Mouse (Mus musculus): Measurements from ENCODE around the gene Itgb7.
A peak's percentile ranks its signal among the peaks of the same experiment; 100 is the strongest.

The Itgb7 gene

DNA sequence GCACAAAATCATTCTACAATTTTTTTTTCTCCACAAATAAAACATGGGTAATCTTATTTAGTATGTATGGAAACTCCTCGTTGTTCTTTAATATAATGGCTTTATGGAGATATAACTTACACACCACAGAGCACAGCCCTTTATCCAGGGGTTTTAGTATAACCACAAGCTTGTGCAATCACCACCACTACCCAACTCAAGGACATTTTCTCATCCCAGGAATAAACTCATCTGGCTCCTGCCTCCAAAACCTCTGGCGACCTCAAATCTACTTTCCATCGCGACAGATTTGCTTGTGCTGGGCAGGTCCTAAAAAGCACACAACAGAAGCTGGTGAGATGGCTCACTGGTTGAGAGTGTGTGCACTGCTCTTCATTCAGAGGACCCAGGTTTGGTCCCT lies 38.1 kb downstream of the Itgb7 start:
- DNase-seq (ENCODE audit: low spot score in 2 of 2): no peak

DNA sequence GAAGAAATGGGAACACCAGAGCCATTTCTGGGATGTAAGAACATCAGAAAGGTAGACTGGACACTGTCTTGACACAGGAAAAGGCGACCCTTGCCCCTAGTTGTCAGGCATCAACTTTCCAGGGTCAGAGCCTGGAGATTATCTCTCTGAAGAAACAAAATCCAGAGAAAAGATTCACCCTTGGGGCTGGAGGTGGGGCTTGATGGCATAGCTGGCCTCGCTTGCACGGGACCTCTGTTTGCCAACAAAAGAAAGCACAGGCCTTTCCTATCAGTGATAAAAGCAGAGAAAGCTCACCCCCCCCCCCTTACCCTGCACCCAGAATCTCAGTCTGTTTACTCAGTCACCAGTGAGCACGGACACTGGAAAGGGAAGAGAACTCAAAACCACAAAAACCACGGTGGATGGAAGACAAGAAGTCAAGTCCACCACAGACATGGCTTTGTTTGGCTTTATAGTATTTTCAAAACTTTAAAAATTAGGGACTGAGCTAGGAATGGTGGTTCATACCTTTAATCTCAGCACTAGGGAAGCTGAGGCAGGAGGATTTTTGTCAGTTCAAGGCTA lies 38.8 kb downstream of the Itgb7 start:
- no peak for DNase-seq (ENCODE audit: low spot score in 2 of 2)

DNA sequence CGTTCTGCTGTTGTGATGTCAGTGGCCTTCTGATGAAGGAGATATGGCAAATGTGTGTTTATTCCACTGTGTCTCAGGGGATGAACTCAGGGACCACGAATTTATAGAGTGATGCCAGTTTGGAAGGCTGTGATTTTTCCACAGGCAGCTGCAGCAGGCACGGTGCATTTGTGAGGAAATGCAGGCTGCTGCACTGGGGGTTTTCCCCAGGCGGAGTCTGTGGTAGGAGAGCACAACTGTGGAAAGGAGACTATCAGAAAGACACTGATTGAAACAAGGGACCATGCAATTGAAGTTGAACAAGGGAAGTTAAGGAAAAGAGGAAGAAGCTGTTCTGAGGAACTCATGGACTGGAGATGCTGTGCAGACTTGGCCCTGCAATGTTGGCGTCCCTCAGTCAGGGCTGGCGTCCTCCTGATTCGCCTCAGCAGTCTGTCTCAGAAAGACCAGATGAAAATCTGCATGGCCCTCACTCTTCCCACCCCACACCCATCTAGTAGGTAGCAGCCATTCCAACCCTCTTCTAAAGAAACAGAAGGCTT lies 39.4 kb downstream of the Itgb7 start:
- no peak for DNase-seq (ENCODE audit: low spot score in 2 of 2)

DNA sequence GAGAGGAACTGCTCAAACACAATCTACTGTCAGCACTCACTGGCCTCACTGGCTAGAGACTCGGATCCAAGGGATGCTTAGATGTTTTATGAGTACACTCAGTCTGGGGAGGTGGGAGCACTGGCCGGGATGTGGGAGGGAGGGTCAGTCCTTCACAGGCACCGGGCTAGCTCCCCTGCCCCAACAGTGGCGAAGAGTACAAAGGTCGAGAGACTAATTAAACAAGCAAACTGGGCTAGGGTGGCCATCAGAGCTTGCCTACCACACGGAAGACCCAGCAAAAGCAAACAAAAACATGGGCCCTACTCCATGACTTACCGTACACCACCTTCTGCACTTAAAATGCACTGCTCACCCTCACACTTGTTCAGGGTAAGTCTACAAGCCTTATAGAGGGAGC lies 40.0 kb downstream of the Itgb7 start:
- DNase-seq (ENCODE audit: low spot score in 2 of 2): no peak

DNA sequence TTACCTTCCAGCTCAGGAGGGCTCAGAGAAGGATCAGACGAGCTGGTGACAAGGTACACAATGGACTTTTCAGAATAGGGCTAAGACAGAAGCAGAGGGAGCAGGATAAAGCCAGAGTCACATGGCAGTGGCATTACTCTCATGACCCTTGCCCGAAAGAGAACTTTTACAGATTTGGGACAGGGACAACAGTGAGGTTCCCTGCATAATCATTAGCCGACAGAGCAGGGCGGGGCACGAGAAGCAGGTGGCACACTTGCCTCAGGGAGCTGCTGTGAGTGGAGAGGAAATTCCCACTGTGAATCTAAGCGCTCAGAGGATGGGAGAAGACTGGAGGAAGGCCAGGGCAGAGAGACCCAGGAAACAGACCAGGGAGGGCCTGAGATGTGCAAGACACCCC lies 42.9 kb downstream of the Itgb7 start:
- no peak for DNase-seq (ENCODE audit: low spot score in 2 of 2)

DNA sequence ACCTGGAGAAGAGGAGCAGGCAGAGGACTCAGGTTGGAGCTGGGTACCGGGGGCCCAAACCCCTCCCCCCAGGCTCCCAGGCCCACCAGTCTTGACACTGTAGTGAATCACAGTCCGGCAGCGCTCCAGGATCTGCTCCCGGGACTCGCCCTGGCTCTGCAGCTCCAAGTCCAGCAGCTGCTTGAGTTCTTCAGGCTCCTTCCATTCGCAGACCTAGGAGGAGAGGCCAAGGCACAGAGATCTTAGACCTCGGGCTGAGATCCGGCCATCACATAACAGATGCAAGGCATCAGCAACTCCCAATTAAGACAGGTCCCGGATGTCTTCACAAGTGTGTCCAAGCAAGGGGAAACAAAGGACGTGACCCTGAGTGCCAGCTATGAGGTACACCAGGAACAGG lies 43.6 kb downstream of the Itgb7 start:
- peak in 1 of 2 experiments; percentile 37 for DNase-seq (ENCODE audit: low spot score in 2 of 2)

DNA sequence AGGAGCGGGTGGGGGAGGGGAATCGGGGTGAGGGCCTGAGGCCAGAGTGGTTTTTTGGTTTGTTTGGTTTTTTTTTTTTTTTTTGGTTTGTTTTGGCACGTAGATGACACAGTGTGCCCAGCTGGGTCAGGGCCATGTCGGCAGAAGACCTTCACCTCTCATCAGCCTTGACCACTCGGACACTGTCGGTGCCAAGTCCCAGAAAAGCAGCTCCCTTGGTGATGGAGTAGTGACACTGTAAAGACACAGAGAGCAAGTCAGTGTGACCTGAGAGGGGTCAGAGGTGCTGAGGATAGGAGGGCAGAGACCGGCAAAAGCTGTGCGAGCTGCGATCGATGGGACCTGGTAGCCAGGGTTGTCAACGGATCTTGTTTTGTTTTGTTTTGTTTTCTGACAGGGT lies 45.5 kb downstream of the Itgb7 start:
- DNase-seq (ENCODE audit: low spot score in 2 of 2): no peak

DNA sequence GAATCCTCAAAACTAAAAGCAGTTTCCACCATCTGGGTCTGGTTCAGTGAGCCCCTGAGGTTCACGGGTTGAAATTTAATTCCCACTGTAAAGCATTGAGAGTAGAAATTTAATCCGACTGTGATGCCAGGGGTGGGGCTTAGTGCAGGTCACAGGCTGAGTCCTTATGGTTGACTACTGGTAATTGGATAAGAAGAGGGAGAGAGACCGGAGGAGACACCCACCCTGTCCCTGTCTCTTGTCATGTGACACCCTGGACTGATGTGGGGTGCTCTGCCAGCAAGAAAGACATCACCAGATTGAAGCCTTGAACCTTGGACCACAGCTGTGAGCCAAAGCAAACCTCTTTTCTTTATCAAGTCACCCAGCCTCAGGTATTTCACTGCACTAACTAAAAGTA lies 48.7 kb downstream of the Itgb7 start:
- DNase-seq (ENCODE audit: low spot score in 2 of 2): no peak

DNA sequence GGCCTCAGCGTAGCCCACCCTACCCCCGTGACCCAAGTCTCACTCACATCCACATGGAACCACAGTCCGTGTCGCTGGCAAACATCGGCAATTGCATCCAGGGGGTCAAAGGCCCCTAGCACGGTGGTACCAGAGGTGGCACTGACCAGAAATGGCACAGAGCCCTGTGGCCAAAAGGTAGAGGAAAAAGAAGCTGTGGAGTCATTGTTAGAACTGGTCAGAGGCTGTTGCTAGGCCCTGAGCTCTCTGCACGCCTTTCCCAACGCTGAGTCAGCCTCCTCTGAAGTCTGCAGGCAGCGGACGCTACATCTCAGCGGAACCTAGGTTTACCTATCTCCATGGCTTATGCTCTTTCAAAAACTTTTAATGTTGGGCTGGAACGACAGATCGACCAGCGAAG lies 51.8 kb downstream of the Itgb7 start:
- DNase-seq (ENCODE audit: low spot score in 2 of 2): no peak

DNA sequence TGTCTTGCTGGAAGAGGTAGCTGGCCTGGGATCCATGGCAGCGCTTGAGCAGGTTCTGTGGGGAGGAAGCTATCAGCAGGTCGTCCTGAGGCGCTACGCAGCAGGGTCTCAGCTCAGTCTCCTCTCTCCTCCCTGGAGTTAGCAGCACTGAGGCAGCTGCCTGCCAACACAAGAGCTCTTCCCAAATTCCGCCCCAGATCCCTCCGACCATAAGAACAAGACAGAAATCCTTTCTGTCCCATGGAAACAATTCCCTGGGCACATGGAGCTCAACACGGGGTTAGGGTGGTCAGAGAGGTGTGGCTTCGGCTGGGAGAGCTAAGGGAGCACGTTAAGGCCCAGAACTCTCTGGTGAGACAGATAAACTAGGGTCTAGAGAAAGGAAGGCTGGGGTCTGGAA lies 52.6 kb downstream of the Itgb7 start:
- no peak for DNase-seq (ENCODE audit: low spot score in 2 of 2)

DNA sequence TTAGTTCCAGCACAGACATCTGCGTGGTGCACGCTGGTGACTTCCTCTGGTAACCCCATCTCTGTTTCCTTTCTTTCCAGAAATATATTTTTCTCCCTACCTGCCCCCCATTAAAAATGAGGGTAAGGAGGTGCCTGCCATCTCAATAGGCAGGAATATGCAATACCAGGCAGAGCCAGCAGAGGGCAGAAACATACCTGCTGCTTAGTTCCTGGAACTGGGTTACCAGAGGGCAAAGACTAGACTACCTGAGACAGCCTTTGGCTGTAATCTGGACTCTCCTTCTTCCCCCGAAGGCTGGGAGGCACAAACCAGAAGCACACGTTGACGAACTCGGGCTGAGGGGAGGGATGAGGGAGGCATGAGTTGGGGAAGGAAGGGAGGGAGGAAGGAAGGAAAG lies 53.5 kb downstream of the Itgb7 start:
- DNase-seq (ENCODE audit: low spot score in 2 of 2): peak; percentile 73 to 86

DNA sequence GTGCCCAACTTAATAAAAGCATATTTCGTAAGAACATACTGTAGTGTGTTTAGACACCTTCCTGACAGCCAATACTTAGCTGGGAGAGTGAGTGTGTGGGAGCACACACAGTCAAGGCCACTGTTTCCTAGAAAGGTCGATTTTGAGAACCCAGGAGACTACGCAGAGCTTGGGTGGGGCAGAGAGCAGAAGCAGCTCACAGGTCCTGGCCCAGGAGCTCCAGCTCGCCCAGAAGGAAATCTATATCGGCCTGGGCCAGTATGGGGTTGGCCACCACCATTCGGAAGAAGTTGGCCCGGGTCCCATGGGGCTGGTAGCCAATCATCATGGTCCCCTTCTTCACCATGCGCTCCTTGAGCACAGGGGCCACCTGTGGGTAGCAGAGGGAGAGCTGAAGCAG lies 54.3 kb downstream of the Itgb7 start:
- DNase-seq (ENCODE audit: low spot score in 2 of 2): no peak

DNA sequence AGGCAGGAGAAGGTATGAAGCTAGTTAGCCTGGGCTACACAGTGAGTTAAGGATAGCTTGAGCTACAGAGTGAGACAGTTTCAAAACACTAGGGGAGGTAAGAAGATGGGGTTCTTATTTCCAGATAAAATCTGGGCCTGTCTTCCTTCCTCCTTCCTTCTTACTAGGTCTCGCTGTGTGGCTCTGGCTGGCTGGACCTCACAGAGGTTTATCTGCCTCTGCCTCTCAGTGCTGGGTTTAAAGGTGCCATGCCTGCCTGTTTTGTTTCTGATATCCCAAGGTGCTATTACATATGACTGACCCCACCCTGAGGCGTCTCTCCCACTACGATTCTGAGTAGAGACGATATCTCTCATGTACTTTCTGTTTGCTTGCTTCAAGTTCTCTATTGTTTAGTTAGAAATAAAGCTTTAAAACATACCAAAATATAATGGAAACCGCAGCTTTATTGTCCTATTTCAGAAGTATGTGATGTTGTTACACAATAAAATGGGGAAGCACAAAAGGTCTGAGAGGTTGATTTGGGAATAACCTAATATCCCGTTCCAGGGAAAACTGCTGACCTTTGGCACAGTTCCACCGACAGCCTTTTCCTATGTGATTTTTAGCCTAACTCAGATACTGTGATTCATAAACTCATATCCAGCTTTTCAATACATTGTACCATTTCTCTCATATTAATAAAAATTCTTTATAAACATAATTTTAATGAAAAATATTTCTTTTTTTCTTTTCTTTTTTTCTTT lies 55.0 kb downstream of the Itgb7 start:
- DNase-seq (ENCODE audit: low spot score in 2 of 2): no peak

DNA sequence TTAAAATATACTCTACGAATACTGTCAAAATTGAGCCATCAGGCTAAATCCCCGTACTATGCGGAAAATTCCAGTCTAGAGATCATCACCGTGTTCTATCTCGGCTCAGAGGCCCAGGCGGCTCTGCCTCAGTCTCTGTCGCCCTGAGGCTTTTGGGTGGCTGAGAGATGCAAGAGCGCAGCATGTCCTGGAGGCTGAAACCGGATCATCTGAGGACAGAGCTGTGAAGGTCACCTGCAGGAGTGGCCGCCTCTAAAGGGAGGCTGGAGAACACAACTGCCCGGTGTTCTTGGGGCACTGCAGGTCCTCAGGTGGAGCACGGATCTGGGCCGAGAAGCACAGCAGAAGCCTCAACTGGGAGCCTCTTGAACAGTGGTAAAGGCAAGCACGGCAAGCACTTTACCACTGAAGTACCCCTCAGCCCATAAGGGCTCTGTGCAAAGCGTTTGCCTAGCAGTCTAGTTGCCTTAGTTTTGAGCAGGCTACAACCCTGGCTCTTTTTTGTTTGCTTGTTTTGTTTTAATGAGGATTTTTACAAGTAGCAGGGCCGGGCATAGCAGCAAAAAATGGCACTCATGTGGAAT lies 55.9 kb downstream of the Itgb7 start:
- DNase-seq (ENCODE audit: low spot score in 2 of 2): no peak

DNA sequence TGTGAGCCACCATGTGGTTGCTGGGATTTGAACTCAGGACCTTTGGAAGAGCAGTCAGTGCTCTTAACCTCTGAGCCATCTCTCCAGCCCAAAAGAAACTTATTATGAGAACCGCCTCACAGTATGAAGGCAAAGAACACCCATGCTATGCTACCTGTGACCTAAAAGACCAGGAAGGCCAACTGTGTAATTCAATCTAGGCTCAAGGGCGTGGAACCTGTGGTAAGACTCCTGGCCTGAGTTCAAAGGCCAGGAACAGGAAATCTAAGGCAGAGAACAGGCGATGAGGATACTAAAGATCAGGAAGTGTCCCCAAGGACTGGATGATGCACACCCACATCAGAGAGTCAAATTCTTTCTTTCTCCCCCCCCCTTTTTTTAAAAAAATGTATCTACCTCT lies 58.2 kb downstream of the Itgb7 start:
- DNase-seq (ENCODE audit: low spot score in 2 of 2): no peak

DNA sequence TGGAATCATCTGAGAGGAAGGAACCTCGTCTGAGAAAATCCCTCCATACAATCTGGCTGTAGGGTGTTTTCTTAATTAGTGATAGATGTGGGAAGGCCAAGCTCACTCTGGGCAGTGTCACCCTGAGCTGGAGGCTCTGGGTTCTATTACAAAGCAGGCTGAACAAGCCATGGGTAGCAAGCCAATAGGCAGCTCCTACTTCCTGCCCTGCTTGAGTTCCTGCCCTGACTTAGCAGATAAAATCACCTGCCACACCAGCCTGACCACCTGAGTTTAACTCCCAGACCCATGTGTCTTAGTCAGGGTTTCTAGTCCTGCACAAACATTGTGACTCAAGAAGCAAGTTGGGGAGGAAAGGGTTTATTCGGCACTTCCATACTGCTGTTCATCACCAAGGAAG lies 62.7 kb downstream of the Itgb7 start:
- DNase-seq (ENCODE audit: low spot score in 2 of 2): peak in 1 of 2 experiments; percentile 63

DNA sequence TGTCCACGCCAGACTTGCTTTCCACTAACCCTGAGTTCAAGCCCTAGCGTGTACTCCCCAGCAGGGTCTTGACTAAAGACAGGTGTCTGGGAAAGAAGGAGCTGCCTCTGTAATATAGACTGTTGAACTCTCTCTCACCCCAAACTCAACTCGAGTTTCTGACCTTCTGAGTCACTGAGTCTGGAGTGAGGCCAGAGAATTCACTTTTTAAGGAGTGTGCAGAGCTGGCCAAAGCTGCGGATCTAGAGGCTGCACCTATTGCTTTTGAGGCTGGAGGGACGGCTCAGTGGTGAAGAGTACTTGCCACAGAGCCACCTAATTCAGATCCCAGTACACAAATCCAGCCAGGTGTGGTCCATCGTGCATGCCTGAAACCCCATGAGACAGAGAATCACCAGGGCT lies 64.1 kb downstream of the Itgb7 start:
- DNase-seq (ENCODE audit: low spot score in 2 of 2): peak in 1 of 2 experiments; percentile 48

Measured in urinary bladder, adult 18-20 months (tissue).